Mouse (Mus musculus) erythroblast, embryonic 14.5 days (primary cell): ENCODE data around the gene 4932411N23Rik. TPM values are rescaled to one million over a fixed set of nuclear protein-coding genes. Genes with fewer than 3 reads are reported as not detected.
"Not testable (repeated sequence)": the region's sequence is repeated elsewhere in the genome, so short reads cannot be mapped to it uniquely, and the experiment has no call there.

ENCODE experiments used
- H3K27me3 ChIP-seq: 2 replicates; pipeline ENCODE4 v1.6.1; 2012; ENCODE audit warnings: inconsistent platforms; ENCODE audit not compliant: control insufficient read depth
- H3K36me3 ChIP-seq: 2 replicates; pipeline ENCODE4 v1.6.1; 2012; ENCODE audit warnings: mild to moderate bottlenecking, inconsistent platforms; ENCODE audit not compliant: control insufficient read depth
- H3K4me1 ChIP-seq: 2 replicates; pipeline ENCODE4 v1.6.1; 2012; ENCODE audit warnings: inconsistent platforms; ENCODE audit not compliant: control insufficient read depth
- H3K4me3 ChIP-seq: replicated peaks from 2 replicates; pipeline ENCODE3; 2012; ENCODE audit warnings: moderate library complexity, mild to moderate bottlenecking, inconsistent platforms
- H3K9me3 ChIP-seq: 2 replicates; pipeline ENCODE4 v1.6.1; 2012; ENCODE audit warnings: low read length, inconsistent platforms, mixed read lengths; ENCODE audit not compliant: control insufficient read depth
- GATA1 ChIP-seq: IDR thresholded peaks from 2 replicates; pipeline ENCODE4 v1.6.1; 2012; ENCODE audit warnings: low read length, inconsistent platforms, mixed read lengths
- TAL1 ChIP-seq: IDR thresholded peaks from 3 replicates; pipeline ENCODE4 v1.6.1; 2012; ENCODE audit warnings: low read length, inconsistent platforms, mixed read lengths
- polyA plus RNA-seq: library from polyadenylated mRNA; stranded (reverse); fragments of >175 nt; gene quantifications from 2 replicates; pipeline ENCODE4 v1.2.3, GENCODE M21; 2012

4932411N23Rik gene
- polyA plus RNA-seq, result not detected in 2 replicates

DNA sequence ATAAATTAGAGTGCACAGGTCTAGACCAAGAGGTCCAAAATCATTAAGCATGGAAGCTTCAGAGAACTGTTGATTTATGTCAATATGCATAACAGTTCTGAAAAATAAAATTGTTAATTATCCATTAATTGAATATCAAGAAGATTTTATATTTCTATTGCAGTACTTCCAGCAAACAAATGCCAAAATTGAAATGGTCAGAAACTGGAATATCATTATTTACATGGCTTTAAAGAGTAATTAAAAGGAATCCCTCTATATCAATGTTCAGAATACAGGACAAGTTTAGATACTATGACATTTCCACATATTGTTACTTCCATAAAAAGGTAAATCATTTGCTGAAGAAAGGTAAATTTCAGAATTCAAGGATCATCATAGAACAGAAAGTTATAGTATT is at the start of gene 4932411N23Rik:
TSS of gene 4932411N23Rik (minus strand) at position 101 of the 400 bp plus-strand sequence.
- H3K36me3 ChIP-seq, result no peaks in the 10 kb centered on the region
- no peaks in the 10 kb centered on the region for H3K27me3 ChIP-seq
- TF ChIP-seq TAL1 (no peak), GATA1 (no peak)
- H3K4me1 ChIP-seq, result no peaks in the 10 kb centered on the region
- H3K4me3 ChIP-seq, result no peak within 1 kb of the TSS
- peaks cover 5% of the 10 kb centered on the region for H3K9me3 ChIP-seq

DNA sequence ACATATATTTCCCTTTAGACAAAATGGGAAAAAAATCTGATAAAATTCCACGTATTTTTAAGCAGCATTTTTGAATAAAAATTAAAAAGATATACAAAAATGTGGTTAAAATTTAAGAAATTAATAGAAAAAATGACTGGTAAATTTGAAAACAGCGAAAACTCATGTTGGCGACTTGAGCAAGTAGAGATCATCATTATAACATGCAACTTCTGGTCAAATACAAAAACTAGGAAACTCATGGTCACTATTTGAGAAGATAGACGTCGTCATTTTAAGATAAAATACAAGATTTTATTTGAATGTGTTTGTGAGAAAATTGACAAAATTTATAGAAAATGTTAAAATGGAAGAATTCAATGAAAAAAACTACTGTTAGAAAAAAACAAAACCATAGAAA is 35.8 kb downstream of the 4932411N23Rik start:
- no peaks in the 10 kb centered on the region for H3K36me3 ChIP-seq
- H3K9me3 ChIP-seq, result no peaks in the 10 kb centered on the region
- no peaks in the 10 kb centered on the region for H3K4me1 ChIP-seq
- no peak for TF ChIP-seq GATA1
- no peak for TF ChIP-seq TAL1
- H3K27me3 ChIP-seq, result no peaks in the 10 kb centered on the region
- H3K4me3 ChIP-seq, result no peak overlapping the region

DNA sequence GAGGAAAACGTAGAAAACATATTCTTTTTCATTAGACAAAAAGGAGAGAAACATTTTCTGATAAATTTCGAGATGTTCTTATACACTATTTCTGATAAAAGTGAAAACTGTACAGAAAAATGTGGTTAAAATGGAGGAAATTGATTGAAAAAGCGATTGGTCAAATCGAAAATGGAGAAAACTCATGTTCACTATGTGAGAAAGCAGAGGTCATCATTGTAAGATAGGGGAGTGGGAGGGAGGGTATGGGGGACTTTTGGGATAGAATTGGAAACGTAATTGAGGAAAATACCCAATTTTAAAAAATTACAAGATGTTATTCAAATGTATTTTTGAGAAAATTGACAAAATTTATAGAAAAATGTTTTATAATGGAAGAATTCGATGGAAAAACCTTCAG is 38.0 kb downstream of the 4932411N23Rik start:
- not testable (repeated sequence) for H3K36me3 ChIP-seq, H3K27me3 ChIP-seq, H3K9me3 ChIP-seq, H3K4me3 ChIP-seq, H3K4me1 ChIP-seq

DNA sequence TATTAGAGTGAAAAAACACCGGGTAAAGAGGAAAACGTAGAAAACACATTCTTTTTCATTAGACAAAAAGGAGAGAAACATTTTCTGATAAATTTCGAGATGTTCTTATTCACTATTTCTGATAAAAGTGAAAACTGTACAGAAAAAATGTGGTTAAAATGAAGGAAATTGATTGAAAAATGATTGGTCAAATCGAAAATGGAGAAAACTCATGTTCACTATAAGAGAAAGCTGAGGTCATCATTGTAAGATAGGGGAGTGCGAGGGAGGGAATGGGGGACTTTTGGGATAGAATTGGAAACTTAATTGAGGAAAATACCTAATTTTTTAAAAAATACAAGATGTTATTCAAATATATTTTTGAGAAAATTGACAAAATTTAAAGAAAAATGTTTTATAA is 40.8 kb downstream of the 4932411N23Rik start:
- not testable (repeated sequence) for H3K4me3 ChIP-seq, H3K4me1 ChIP-seq, H3K9me3 ChIP-seq, H3K36me3 ChIP-seq, H3K27me3 ChIP-seq

DNA sequence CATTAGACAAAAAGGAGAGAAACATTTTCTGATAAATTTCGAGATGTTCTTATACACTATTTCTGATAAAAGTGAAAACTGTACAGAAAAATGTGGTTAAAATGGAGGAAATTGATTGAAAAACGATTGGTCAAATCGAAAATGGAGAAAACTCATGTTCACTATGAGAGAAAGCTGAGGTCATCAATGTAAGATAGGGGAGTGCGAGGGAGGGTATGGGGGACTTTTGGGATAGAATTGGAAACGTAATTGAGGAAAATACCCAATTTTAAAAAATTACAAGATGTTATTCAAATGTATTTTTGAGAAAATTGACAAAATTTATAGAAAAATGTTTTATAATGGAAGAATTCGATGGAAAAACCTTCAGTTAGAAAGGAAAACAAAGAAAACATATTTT is 42.2 kb downstream of the 4932411N23Rik start:
- H3K4me3 ChIP-seq, H3K4me1 ChIP-seq, H3K36me3 ChIP-seq, H3K9me3 ChIP-seq, H3K27me3 ChIP-seq: not testable (repeated sequence)

Other genes starting within 250 kb of the 4932411N23Rik start
- not detected in 2 replicates for gene Gm382, start 224.1 kb upstream of the 4932411N23Rik start, polyA plus RNA-seq